Mouse (Mus musculus): ENCODE data around the gene Zfand3.
A peak's percentile ranks its signal among the peaks of the same experiment; 100 is the strongest.

The Zfand3 gene

GRCm38 (mm10) chr17:30004203-30005102 lies at the start of gene Zfand3:
TSS of gene Zfand3 (plus strand) at chr17:30004733.
- peak; percentile 95 for DNase-seq (ENCODE audit: low spot score)

GRCm38 (mm10) chr17:29955880-29956279 lies 48.7 kb upstream of the Zfand3 start:
- DNase-seq (ENCODE audit: low spot score): no peak

- DNase-seq (ENCODE audit: low spot score): no peak
These were observed 40.7 kb upstream of the Zfand3 start for GRCm38 (mm10) chr17:29963730-29964259.

- no peak for DNase-seq (ENCODE audit: low spot score)
These were observed 39.0 kb upstream of the Zfand3 start for GRCm38 (mm10) chr17:29965506-29965905.

GRCm38 (mm10) chr17:29970037-29970555 lies 34.4 kb upstream of the Zfand3 start, which contains the start of gene Mdga1:
TSS of gene Mdga1 (minus strand) at chr17:29970087.
- DNase-seq (ENCODE audit: low spot score): no peak

- DNase-seq (ENCODE audit: low spot score): no peak
These were observed 32.6 kb upstream of the Zfand3 start for GRCm38 (mm10) chr17:29971761-29972432.

- no peak for DNase-seq (ENCODE audit: low spot score)
These were observed 31.3 kb upstream of the Zfand3 start for GRCm38 (mm10) chr17:29973226-29973625.

GRCm38 (mm10) chr17:29975731-29976130 lies 28.8 kb upstream of the Zfand3 start:
- peak; percentile 89 for DNase-seq (ENCODE audit: low spot score)

- DNase-seq (ENCODE audit: low spot score): no peak
These were observed 25.5 kb upstream of the Zfand3 start for GRCm38 (mm10) chr17:29979020-29979419.

- peak; percentile 41 for DNase-seq (ENCODE audit: low spot score)
These were observed 24.7 kb upstream of the Zfand3 start for GRCm38 (mm10) chr17:29979841-29980240.

GRCm38 (mm10) chr17:29981568-29981967 lies 23.0 kb upstream of the Zfand3 start:
- no peak for DNase-seq (ENCODE audit: low spot score)

GRCm38 (mm10) chr17:29983190-29983589 lies 21.3 kb upstream of the Zfand3 start:
- DNase-seq (ENCODE audit: low spot score): no peak

- no peak for DNase-seq (ENCODE audit: low spot score)
These were observed 19.6 kb upstream of the Zfand3 start for GRCm38 (mm10) chr17:29984931-29985330.

GRCm38 (mm10) chr17:29985534-29985933 lies 19.0 kb upstream of the Zfand3 start:
- DNase-seq (ENCODE audit: low spot score): no peak

GRCm38 (mm10) chr17:29988141-29988540 lies 16.4 kb upstream of the Zfand3 start:
- DNase-seq (ENCODE audit: low spot score): no peak

- DNase-seq (ENCODE audit: low spot score): no peak
These were observed 14.9 kb upstream of the Zfand3 start for GRCm38 (mm10) chr17:29989653-29990052.

GRCm38 (mm10) chr17:29990136-29990535 lies 14.4 kb upstream of the Zfand3 start:
- DNase-seq (ENCODE audit: low spot score): no peak

GRCm38 (mm10) chr17:29990845-29991244 lies 13.7 kb upstream of the Zfand3 start:
- DNase-seq (ENCODE audit: low spot score): no peak

GRCm38 (mm10) chr17:29993488-29993887 lies 11.0 kb upstream of the Zfand3 start:
- DNase-seq (ENCODE audit: low spot score): no peak

- DNase-seq (ENCODE audit: low spot score): no peak
These were observed 10.5 kb upstream of the Zfand3 start for GRCm38 (mm10) chr17:29994011-29994410.

GRCm38 (mm10) chr17:29994459-29994858 lies 10.1 kb upstream of the Zfand3 start:
- no peak for DNase-seq (ENCODE audit: low spot score)

GRCm38 (mm10) chr17:29995986-29996385 lies 8.5 kb upstream of the Zfand3 start:
- DNase-seq (ENCODE audit: low spot score): no peak

- DNase-seq (ENCODE audit: low spot score): no peak
These were observed 6.8 kb upstream of the Zfand3 start for GRCm38 (mm10) chr17:29997726-29998125.

Measured in urinary bladder, postnatal 14 days (tissue).